In the genomic region with DNA sequence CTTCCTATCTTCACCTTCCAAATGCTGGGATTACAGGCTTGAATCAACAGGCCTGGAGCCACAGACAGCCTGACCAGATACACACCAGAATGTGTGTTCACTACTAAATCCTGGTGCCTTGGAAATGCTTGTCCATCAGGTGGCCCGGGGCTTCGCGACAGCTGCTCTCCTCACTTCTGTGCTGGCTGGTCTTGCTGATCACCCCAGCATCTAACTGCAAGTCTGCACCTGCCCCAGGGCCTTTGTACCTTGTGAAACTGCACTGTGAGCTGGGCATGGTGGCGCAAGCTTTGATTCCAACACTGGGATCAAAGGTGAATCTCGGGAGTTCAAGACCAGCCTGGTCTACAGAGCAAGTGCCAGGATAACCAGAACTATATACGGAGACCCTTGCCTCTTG, we compare ENCODE assay signal across 23 mouse cellular contexts. TPM values are rescaled to one million over a fixed set of nuclear protein-coding genes. Genes with fewer than 3 reads are reported as not detected.
DNase-seq lines count a peak whose midpoint lies in the region; ATAC-seq and TF ChIP-seq lines count a peak whose summit lies in the region.
"Had no signal": no experiment of that assay in that cellular context is flagged by ENCODE, and none has a peak within 500 bp of the region (broad histone marks: within the 10 kb centered on the region; RNA-seq: fewer than 3 reads in every experiment).

No protein-coding gene starts in this region.

- 66% methylated on average over 6 of the region's 6 CpGs for WGBS in kidney, adult 2 months
- WGBS in kidney, embryonic 16.5 days: 89% methylated on average over 6 of the region's 6 CpGs
- 91% methylated on average over 6 of the region's 6 CpGs for WGBS in kidney, embryonic 15.5 days
- WGBS in liver, embryonic 15.5 days (ENCODE audit: insufficient replicate concordance): 83% methylated on average over 6 of the region's 6 CpGs
- WGBS in liver, postnatal 0 days (ENCODE audit: insufficient replicate concordance): 86% methylated on average over 6 of the region's 6 CpGs
- WGBS in hindbrain, embryonic 13.5 days: 91% methylated on average over 6 of the region's 6 CpGs

- peak; percentile 64 for DNase-seq in kidney, adult 2 months
- DNase-seq in kidney, postnatal 36 days: peak; percentile 51 to 57
- no peak for DNase-seq in liver, postnatal 0 days
- peak; percentile 85 for DNase-seq in gonadal fat pad, adult 2 months (ENCODE audit: low read depth)
- DNase-seq: adrenal gland, adult 2 months; adrenal gland, postnatal 10 days; adrenal gland, postnatal 25 days; cerebellum, adult 11 months; cerebellum, adult 18-20 months; cerebellum, adult 8-10 months; cerebellum, adult 9-11 months; cerebellum, postnatal 25 days had no signal

- no peak overlapping the region for H3K4me2 ChIP-seq in kidney, embryonic 16.5 days (replicated peaks; ENCODE audit: low read depth, low read length)
- no peak overlapping the region for H3K4me2 ChIP-seq in kidney, embryonic 15.5 days
- no peak overlapping the region for H3K4me2 ChIP-seq in liver, embryonic 15.5 days
- H3K4me2 ChIP-seq in liver, postnatal 0 days (ENCODE audit: low read depth, low read length): no peak overlapping the region
- no peak overlapping the region for H3K4me2 ChIP-seq in hindbrain, embryonic 13.5 days
- H3K4me2 ChIP-seq: embryonic facial prominence, embryonic 12.5 days; forebrain, embryonic 12.5 days had no signal

- no peak for TF ChIP-seq POLR2A in kidney, adult 2 months (IDR thresholded peaks at IDR 0.05; ENCODE audit: low read depth, low read length)

- H3K9me3 ChIP-seq in kidney, embryonic 16.5 days (ENCODE audit: low read length): no peaks in the 10 kb centered on the region
- H3K9me3 ChIP-seq in kidney, embryonic 15.5 days (replicated peaks): no peaks in the 10 kb centered on the region
- H3K9me3 ChIP-seq in liver, embryonic 15.5 days (replicated peaks): no peaks in the 10 kb centered on the region
- no peaks in the 10 kb centered on the region for H3K9me3 ChIP-seq in liver, postnatal 0 days (ENCODE audit: low read length)
- no peaks in the 10 kb centered on the region for H3K9me3 ChIP-seq in hindbrain, embryonic 13.5 days
- H3K9me3 ChIP-seq: embryonic facial prominence, embryonic 10.5 days; forebrain, embryonic 10.5 days; forebrain, embryonic 12.5 days had no signal

- no peak for ATAC-seq in kidney, embryonic 16.5 days (ENCODE audit: low FRiP score, low TSS enrichment)
- ATAC-seq in kidney, embryonic 15.5 days (replicated peaks; ENCODE audit: low FRiP score): no peak
- no peak for ATAC-seq in liver, embryonic 15.5 days (ENCODE audit: insufficient read depth)
- ATAC-seq in liver, postnatal 0 days: no peak
- ATAC-seq in hindbrain, embryonic 13.5 days (ENCODE audit: low FRiP score): no peak
- ATAC-seq: forebrain, embryonic 14.5 days; forebrain, embryonic 16.5 days had no signal

- H3K4me1 ChIP-seq in kidney, adult 2 months (ENCODE audit: control insufficient read depth, insufficient read depth, low read length): peaks cover 2% of the 10 kb centered on the region; the same call in 1 of the 2 replicates
- H3K4me1 ChIP-seq in kidney, embryonic 16.5 days (ENCODE audit: insufficient read depth, low read length): no peaks in the 10 kb centered on the region
- H3K4me1 ChIP-seq in kidney, embryonic 15.5 days: no peaks in the 10 kb centered on the region
- peaks cover 14% of the 10 kb centered on the region for H3K4me1 ChIP-seq in liver, embryonic 15.5 days (replicated peaks)
- peaks cover 10% of the 10 kb centered on the region for H3K4me1 ChIP-seq in liver, postnatal 0 days (ENCODE audit: insufficient read depth)
- H3K4me1 ChIP-seq in hindbrain, embryonic 13.5 days (replicated peaks): no peaks in the 10 kb centered on the region
- H3K4me1 ChIP-seq: embryonic facial prominence, embryonic 10.5 days; embryonic facial prominence, embryonic 12.5 days; forebrain, embryonic 10.5 days; forebrain, embryonic 12.5 days had no signal

- H3K27me3 ChIP-seq in kidney, adult 2 months (replicated peaks; ENCODE audit: control insufficient read depth, insufficient read depth, low read length): no peaks in the 10 kb centered on the region
- H3K27me3 ChIP-seq in kidney, embryonic 16.5 days (ENCODE audit: insufficient read depth, low read length): no peaks in the 10 kb centered on the region
- H3K27me3 ChIP-seq in kidney, embryonic 15.5 days: no peaks in the 10 kb centered on the region
- peaks cover 5% of the 10 kb centered on the region; the same call in 1 of the 2 replicates for H3K27me3 ChIP-seq in liver, embryonic 15.5 days
- H3K27me3 ChIP-seq in liver, postnatal 0 days (ENCODE audit: insufficient read depth, low read length): no peaks in the 10 kb centered on the region
- no peaks in the 10 kb centered on the region for H3K27me3 ChIP-seq in hindbrain, embryonic 13.5 days
- H3K27me3 ChIP-seq: embryonic facial prominence, embryonic 12.5 days; forebrain, embryonic 12.5 days had no signal

- TF ChIP-seq CTCF in kidney, adult 2 months (conservative IDR thresholded peaks at IDR 0.05; ENCODE audit: insufficient read depth, insufficient read length, low read depth, low read length): no peak
- TF ChIP-seq CTCF in liver, postnatal 0 days (IDR thresholded peaks at IDR 0.05; ENCODE audit: low read depth): no peak

- no peak overlapping the region for H3K27ac ChIP-seq in kidney, adult 2 months (ENCODE audit: insufficient read depth, low read depth, low read length)
- H3K27ac ChIP-seq in kidney, embryonic 16.5 days (ENCODE audit: low read length): no peak overlapping the region
- no peak overlapping the region for H3K27ac ChIP-seq in kidney, embryonic 15.5 days
- H3K27ac ChIP-seq in liver, embryonic 15.5 days (replicated peaks): 0 out of 2 replicates have a peak overlapping the region, but pooled peaks have one; percentile 16
- no peak overlapping the region for H3K27ac ChIP-seq in liver, postnatal 0 days (ENCODE audit: low read depth)
- no peak overlapping the region for H3K27ac ChIP-seq in hindbrain, embryonic 13.5 days
- H3K27ac ChIP-seq: embryonic facial prominence, embryonic 10.5 days; embryonic facial prominence, embryonic 12.5 days; forebrain, embryonic 10.5 days; forebrain, embryonic 12.5 days had no signal

- no peak overlapping the region for H3K9ac ChIP-seq in kidney, embryonic 16.5 days (replicated peaks; ENCODE audit: low read length)
- H3K9ac ChIP-seq in kidney, embryonic 15.5 days: no peak overlapping the region
- no peak overlapping the region for H3K9ac ChIP-seq in liver, embryonic 15.5 days
- no peak overlapping the region for H3K9ac ChIP-seq in liver, postnatal 0 days (replicated peaks)
- H3K9ac ChIP-seq in hindbrain, embryonic 13.5 days: no peak overlapping the region
- H3K9ac ChIP-seq: embryonic facial prominence, embryonic 12.5 days; forebrain, embryonic 12.5 days had no signal

- H3K36me3 ChIP-seq in kidney, adult 2 months (ENCODE audit: control insufficient read depth, insufficient read depth, low read length): no peaks in the 10 kb centered on the region; the same call in none of the 2 replicates
- H3K36me3 ChIP-seq in kidney, embryonic 16.5 days (ENCODE audit: insufficient read depth, low read length): peaks cover 16% of the 10 kb centered on the region
- H3K36me3 ChIP-seq in kidney, embryonic 15.5 days: peaks cover 48% of the 10 kb centered on the region
- H3K36me3 ChIP-seq in liver, embryonic 15.5 days (replicated peaks): peaks cover 29% of the 10 kb centered on the region
- 0 out of 2 replicates have a peak, but pooled peaks cover 2% of the 10 kb centered on the region for H3K36me3 ChIP-seq in liver, postnatal 0 days (replicated peaks; ENCODE audit: insufficient read depth, low read length)
- peaks cover 32% of the 10 kb centered on the region for H3K36me3 ChIP-seq in hindbrain, embryonic 13.5 days

- H3K4me3 ChIP-seq in kidney, adult 2 months (ENCODE audit: insufficient read depth, low read depth, low read length): no peak overlapping the region
- no peak overlapping the region for H3K4me3 ChIP-seq in kidney, embryonic 16.5 days (ENCODE audit: low read length)
- no peak overlapping the region for H3K4me3 ChIP-seq in kidney, embryonic 15.5 days (replicated peaks)
- no peak overlapping the region for H3K4me3 ChIP-seq in liver, embryonic 15.5 days (replicated peaks)
- no peak overlapping the region for H3K4me3 ChIP-seq in liver, postnatal 0 days (ENCODE audit: low read depth, low read length)
- no peak overlapping the region for H3K4me3 ChIP-seq in hindbrain, embryonic 13.5 days
- H3K4me3 ChIP-seq: embryonic facial prominence, embryonic 10.5 days; embryonic facial prominence, embryonic 12.5 days; forebrain, embryonic 10.5 days; forebrain, embryonic 12.5 days had no signal

- TF ChIP-seq EP300 in liver, postnatal 0 days (IDR thresholded peaks at IDR 0.05; ENCODE audit: low read depth): no peak

RNA-seq across cellular contexts. Expression of a gene that starts 10.3 kb away (rescaled TPM):
- 108 and 114 TPM in 2 replicates for polyA plus RNA-seq in kidney, adult 2 months (2012; rRNA removed)
- 319 and 338 TPM in 2 replicates for polyA plus RNA-seq in kidney, embryonic 16.5 days (2015; fragmentation: Nextera tagmentation; extraction: Ambion mirVana)
- polyA plus RNA-seq in kidney, embryonic 15.5 days (2015; fragmentation: Nextera tagmentation; extraction: Ambion mirVana): 284 and 313 TPM in 2 replicates
- polyA plus RNA-seq in liver, embryonic 15.5 days (2015; fragmentation: Nextera tagmentation; extraction: Ambion mirVana): 187 and 195 TPM in 2 replicates
- 122 TPM in 2 replicates for polyA plus RNA-seq in liver, postnatal 0 days (2015; fragmentation: Nextera tagmentation; extraction: Ambion mirVana)
- polyA plus RNA-seq in gonadal fat pad, adult 2 months (2012; rRNA removed): 109 and 126 TPM in 2 replicates
- polyA plus RNA-seq in hindbrain, embryonic 13.5 days (2015; fragmentation: Nextera tagmentation; extraction: Ambion mirVana): 310 and 311 TPM in 2 replicates

RNA-seq across cellular contexts. Expression of a gene that starts 19.1 kb away (rescaled TPM):
- polyA plus RNA-seq in kidney, adult 2 months (2012; rRNA removed): 30.7 and 31.8 TPM in 2 replicates
- 1.3 and 6.1 TPM in 2 replicates for polyA plus RNA-seq in kidney, embryonic 16.5 days (2015; fragmentation: Nextera tagmentation; extraction: Ambion mirVana)
- polyA plus RNA-seq in kidney, embryonic 15.5 days (2015; fragmentation: Nextera tagmentation; extraction: Ambion mirVana): 12.1 and 12.8 TPM in 2 replicates
- 0.63 TPM in 1 of 2 replicates, not detected in the other for polyA plus RNA-seq in liver, embryonic 15.5 days (2015; fragmentation: Nextera tagmentation; extraction: Ambion mirVana)
- polyA plus RNA-seq in liver, postnatal 0 days (2015; fragmentation: Nextera tagmentation; extraction: Ambion mirVana): 1.7 and 2.4 TPM in 2 replicates
- 11.4 TPM in 1 of 2 replicates, not detected in the other for polyA plus RNA-seq in gonadal fat pad, adult 2 months (2012; rRNA removed)
- 10.0 and 11.0 TPM in 2 replicates for polyA plus RNA-seq in hindbrain, embryonic 13.5 days (2015; fragmentation: Nextera tagmentation; extraction: Ambion mirVana)
- polyA plus RNA-seq: cortical plate, adult 2 months had no signal

RNA-seq across cellular contexts. Expression of a gene that starts 46.6 kb away (rescaled TPM):
- 45.3 and 70.3 TPM in 2 replicates for polyA plus RNA-seq in kidney, adult 2 months (2012; rRNA removed)
- polyA plus RNA-seq in kidney, embryonic 16.5 days (2015; fragmentation: Nextera tagmentation; extraction: Ambion mirVana): 0.34 and 0.45 TPM in 2 replicates
- polyA plus RNA-seq in kidney, embryonic 15.5 days (2015; fragmentation: Nextera tagmentation; extraction: Ambion mirVana): 5.1 and 5.7 TPM in 2 replicates
- 13.0 and 14.0 TPM in 2 replicates for polyA plus RNA-seq in liver, embryonic 15.5 days (2015; fragmentation: Nextera tagmentation; extraction: Ambion mirVana)
- 27.5 and 43.6 TPM in 2 replicates for polyA plus RNA-seq in liver, postnatal 0 days (2015; fragmentation: Nextera tagmentation; extraction: Ambion mirVana)
- 162 and 211 TPM in 2 replicates for polyA plus RNA-seq in gonadal fat pad, adult 2 months (2012; rRNA removed)
- 0.60 and 0.88 TPM in 2 replicates for polyA plus RNA-seq in hindbrain, embryonic 13.5 days (2015; fragmentation: Nextera tagmentation; extraction: Ambion mirVana)

RNA-seq across cellular contexts. Expression of a gene that starts 47.5 kb away (rescaled TPM):
- 288 and 414 TPM in 2 replicates for polyA plus RNA-seq in kidney, adult 2 months (2012; rRNA removed)
- polyA plus RNA-seq in kidney, embryonic 16.5 days (2015; fragmentation: Nextera tagmentation; extraction: Ambion mirVana): 54.9 and 58.8 TPM in 2 replicates
- polyA plus RNA-seq in kidney, embryonic 15.5 days (2015; fragmentation: Nextera tagmentation; extraction: Ambion mirVana): 47.3 and 48.1 TPM in 2 replicates
- polyA plus RNA-seq in liver, embryonic 15.5 days (2015; fragmentation: Nextera tagmentation; extraction: Ambion mirVana): 17.4 and 18.2 TPM in 2 replicates
- polyA plus RNA-seq in liver, postnatal 0 days (2015; fragmentation: Nextera tagmentation; extraction: Ambion mirVana): 9.8 and 10.1 TPM in 2 replicates
- polyA plus RNA-seq in gonadal fat pad, adult 2 months (2012; rRNA removed): 210 and 219 TPM in 2 replicates
- polyA plus RNA-seq in hindbrain, embryonic 13.5 days (2015; fragmentation: Nextera tagmentation; extraction: Ambion mirVana): 30.8 and 33.5 TPM in 2 replicates
